Mouse (Mus musculus) thymus, postnatal 4 days (tissue): Measurements from ENCODE around the gene Asb17.

Experiments used
- DNase-seq: peaks from one replicate; pipeline ENCODE4 v3.0.0; 2021

Asb17 gene

DNA sequence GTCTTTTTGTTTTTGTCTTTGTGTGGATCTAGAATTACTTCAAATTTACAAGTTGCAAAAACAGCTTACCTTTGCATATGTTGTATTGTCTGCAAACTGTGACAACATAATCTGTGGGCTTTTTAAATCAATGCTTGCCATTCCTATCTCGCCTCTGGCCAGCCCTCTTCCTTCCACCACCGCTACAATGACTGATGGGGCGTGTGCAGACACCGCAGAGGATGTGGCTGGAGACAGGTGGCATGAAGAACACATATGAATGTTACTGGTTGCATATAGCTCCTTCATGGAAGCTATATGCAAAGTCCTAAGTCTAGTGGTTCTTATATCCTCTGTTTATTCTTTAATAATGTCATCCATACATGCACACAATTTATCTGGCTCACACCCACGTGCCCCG is 53.2 kb downstream of the Asb17 start:
- DNase-seq, result peak; percentile 42

DNA sequence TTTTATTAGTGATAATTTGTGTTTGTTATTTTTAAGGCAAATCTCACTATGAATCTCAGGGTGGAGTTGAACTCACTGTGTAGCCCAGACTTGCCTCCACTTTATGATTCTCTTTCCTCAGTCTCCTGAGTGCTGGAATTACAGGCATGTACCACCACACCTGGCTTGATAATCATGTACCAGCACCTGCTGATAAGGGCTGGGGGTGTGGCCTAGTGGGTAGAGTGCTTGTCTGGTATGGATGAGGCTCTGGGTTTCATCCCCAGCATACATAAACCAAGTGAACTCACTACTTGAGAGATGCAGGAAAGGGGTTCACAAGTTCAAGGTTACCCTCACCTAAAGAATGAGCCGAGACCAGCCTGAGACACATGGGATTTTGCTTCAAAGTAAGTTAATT is 57.9 kb downstream of the Asb17 start:
- no peak for DNase-seq

DNA sequence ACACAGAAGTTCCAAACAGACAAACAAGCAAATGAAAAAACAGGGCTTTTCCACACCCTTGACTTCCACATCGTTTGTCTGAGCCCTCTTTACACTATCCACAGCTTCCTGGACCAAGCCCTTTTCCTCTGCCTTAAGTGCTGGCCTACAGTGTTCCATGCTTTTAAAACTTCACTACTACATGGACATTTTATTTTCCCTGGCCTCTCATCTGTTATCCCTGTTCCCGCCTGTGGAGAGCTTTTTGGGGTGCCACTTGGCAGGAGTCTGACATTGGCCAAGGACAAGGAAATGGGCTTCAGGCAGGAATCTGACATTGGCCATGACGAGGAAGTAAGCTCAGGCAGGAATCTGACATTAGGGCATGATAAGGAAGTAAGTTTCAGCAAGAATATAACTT is 58.6 kb downstream of the Asb17 start:
- DNase-seq, result no peak

DNA sequence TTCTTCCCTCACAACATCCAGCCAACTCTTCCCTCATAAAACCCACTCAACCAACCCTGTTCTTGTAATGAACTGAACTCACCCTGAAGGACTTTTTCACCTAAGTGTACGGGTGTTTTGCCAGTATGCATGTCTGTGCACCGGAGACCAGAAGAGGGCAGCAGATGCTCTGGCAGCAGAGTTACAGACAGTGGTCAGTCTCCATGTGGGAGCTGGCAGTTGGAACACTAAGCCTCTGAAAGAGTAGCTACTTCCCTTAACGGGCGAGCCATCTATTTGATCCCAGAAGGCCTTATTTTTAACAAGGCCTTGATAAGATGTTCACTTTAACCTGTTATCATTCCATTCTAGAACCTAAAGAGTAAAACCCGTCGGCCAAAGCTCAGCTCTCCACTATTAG is 60.6 kb downstream of the Asb17 start:
- peak; percentile 60 for DNase-seq
